Mouse (Mus musculus) liver, postnatal 0 days (tissue): Measurements from ENCODE around the gene Spag8.

ENCODE experiments used
- CTCF ChIP-seq: sonication (generic); IDR thresholded peaks from 2 replicates; pipeline ENCODE4 v1.5.1; 2016; ENCODE audit warnings: antibody characterized with exemption, low read depth
- EP300 ChIP-seq: IDR thresholded peaks from 2 replicates; pipeline ENCODE4 v1.6.1; 2016; ENCODE audit warnings: antibody characterized with exemption, low read depth, mild to moderate bottlenecking

DNA sequence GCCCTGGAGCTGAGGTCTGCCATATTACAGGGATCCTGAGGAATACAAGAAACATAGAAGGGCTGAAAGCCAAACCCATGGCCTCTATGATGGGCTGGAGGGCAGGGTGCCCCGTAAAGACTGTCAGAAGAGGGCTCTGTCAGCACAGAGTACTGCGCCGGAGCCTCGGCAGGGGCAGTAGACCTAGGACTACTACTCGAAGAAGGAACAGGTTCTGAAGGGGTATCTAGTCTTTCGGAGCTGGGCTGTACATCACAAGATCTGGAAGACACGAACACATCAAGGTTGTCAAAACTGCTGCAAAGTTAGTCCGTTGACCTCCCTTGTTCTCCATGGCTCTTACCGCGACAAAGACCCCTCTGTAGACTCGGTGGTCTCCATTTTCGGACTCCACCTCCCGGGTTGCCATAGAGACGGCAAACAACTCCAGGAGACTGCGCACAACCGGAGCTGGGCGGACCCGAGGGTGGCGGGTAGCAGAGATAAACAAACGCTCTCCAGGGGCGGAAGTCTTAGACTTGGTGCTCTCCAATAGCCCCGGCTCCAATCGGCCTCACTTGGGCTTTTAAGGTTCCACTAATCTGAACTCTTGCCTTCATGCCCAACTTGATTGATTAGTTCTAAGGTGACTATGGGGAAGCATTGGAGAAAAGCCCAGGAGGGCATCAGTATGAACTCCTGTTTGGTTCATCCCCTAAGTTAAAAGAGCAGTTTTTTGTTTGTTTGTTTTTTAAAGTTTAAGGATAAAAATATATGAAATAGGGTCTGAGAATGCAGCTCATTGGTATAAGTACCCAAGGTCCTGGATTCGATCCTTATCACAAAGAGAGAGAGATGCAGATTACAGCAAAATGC is at the start of gene Spag8:
- TF ChIP-seq CTCF (no peak), EP300 (no peak)
